Mouse (Mus musculus): ENCODE measurements around the gene Mpped2.

Gene Mpped2

GRCm38 (mm10) chr2:106745364-106745763 is 52.3 kb downstream of the Mpped2 start:
- no peak for DNase-seq (ENCODE audit: low read depth, low spot score)

GRCm38 (mm10) chr2:106746211-106746610 is 53.1 kb downstream of the Mpped2 start:
- DNase-seq (ENCODE audit: low read depth, low spot score) = no peak

GRCm38 (mm10) chr2:106746905-106747304 is 53.8 kb downstream of the Mpped2 start:
- DNase-seq (ENCODE audit: low read depth, low spot score) = no peak

GRCm38 (mm10) chr2:106747342-106747741 is 54.3 kb downstream of the Mpped2 start:
- DNase-seq (ENCODE audit: low read depth, low spot score) = no peak

GRCm38 (mm10) chr2:106750878-106751277 is 57.8 kb downstream of the Mpped2 start:
- DNase-seq (ENCODE audit: low read depth, low spot score) = no peak

- DNase-seq (ENCODE audit: low read depth, low spot score) = no peak
These were observed 60.6 kb downstream of the Mpped2 start for GRCm38 (mm10) chr2:106753703-106754102.

GRCm38 (mm10) chr2:106754696-106755095 is 61.6 kb downstream of the Mpped2 start:
- no peak for DNase-seq (ENCODE audit: low read depth, low spot score)

- DNase-seq (ENCODE audit: low read depth, low spot score) = peak; percentile 75
These were observed 63.5 kb downstream of the Mpped2 start for GRCm38 (mm10) chr2:106756354-106757103.

GRCm38 (mm10) chr2:106762920-106763319 is 69.9 kb downstream of the Mpped2 start:
- no peak for DNase-seq (ENCODE audit: low read depth, low spot score)

GRCm38 (mm10) chr2:106769236-106769635 is 76.2 kb downstream of the Mpped2 start:
- DNase-seq (ENCODE audit: low read depth, low spot score) = no peak

GRCm38 (mm10) chr2:106772643-106773042 is 79.6 kb downstream of the Mpped2 start:
- no peak for DNase-seq (ENCODE audit: low read depth, low spot score)

GRCm38 (mm10) chr2:106774251-106775196 is 81.5 kb downstream of the Mpped2 start:
- peak; percentile 44 for DNase-seq (ENCODE audit: low read depth, low spot score)

- DNase-seq (ENCODE audit: low read depth, low spot score) = no peak
These were observed 82.9 kb downstream of the Mpped2 start for GRCm38 (mm10) chr2:106775994-106776393.

- DNase-seq (ENCODE audit: low read depth, low spot score) = no peak
These were observed 85.9 kb downstream of the Mpped2 start for GRCm38 (mm10) chr2:106778861-106779516.

GRCm38 (mm10) chr2:106781181-106782179 is 88.4 kb downstream of the Mpped2 start:
- no peak for DNase-seq (ENCODE audit: low read depth, low spot score)

GRCm38 (mm10) chr2:106783311-106783710 is 90.2 kb downstream of the Mpped2 start:
- no peak for DNase-seq (ENCODE audit: low read depth, low spot score)

- DNase-seq (ENCODE audit: low read depth, low spot score) = peak; percentile 29
These were observed 95.0 kb downstream of the Mpped2 start for GRCm38 (mm10) chr2:106788055-106788454.

- DNase-seq (ENCODE audit: low read depth, low spot score) = no peak
These were observed 95.5 kb downstream of the Mpped2 start for GRCm38 (mm10) chr2:106788573-106788972.

GRCm38 (mm10) chr2:106789694-106790328 is 96.7 kb downstream of the Mpped2 start:
- DNase-seq (ENCODE audit: low read depth, low spot score) = peak; percentile 47

GRCm38 (mm10) chr2:106790329-106790701 is 97.2 kb downstream of the Mpped2 start:
- DNase-seq (ENCODE audit: low read depth, low spot score) = no peak
